Mouse (Mus musculus) stomach, postnatal 0 days (tissue): ENCODE data around the gene Trim25. TPM values are rescaled to one million over a fixed set of nuclear protein-coding genes. Genes with fewer than 3 reads are reported as not detected.

Experiments used
- ATAC-seq: fragments of 200-750 bp; cut with Nextera tagmentation; 2 replicates; pipeline ENCODE4 v1.8.0; 2017; ENCODE audit not compliant: low FRiP score, low TSS enrichment
- DNase-seq: peaks from one replicate; pipeline ENCODE4 v3.0.0-alpha.2; 2016; ENCODE audit warnings: low spot score
- H3K27ac ChIP-seq: fragments of 300-500 bp; sonication (generic); replicated peaks from 2 replicates; pipeline ENCODE4 v1.5.1; 2014; ENCODE audit warnings: mild to moderate bottlenecking, control low read depth
- H3K27me3 ChIP-seq: fragments of 300-500 bp; sonication (generic); 2 replicates; pipeline ENCODE4 v1.6.1; 2014; ENCODE audit warnings: low read length; ENCODE audit not compliant: control insufficient read depth, insufficient read depth
- H3K36me3 ChIP-seq: fragments of 300-500 bp; sonication (generic); 2 replicates; pipeline ENCODE4 v1.6.1; 2014; ENCODE audit warnings: low read length, mixed read lengths; ENCODE audit not compliant: control insufficient read depth, insufficient read depth
- H3K4me1 ChIP-seq: fragments of 300-500 bp; sonication (generic); replicated peaks from 2 replicates; pipeline ENCODE4 v1.6.1; 2014; ENCODE audit warnings: antibody characterized with exemption; ENCODE audit not compliant: control insufficient read depth, insufficient read depth
- H3K4me2 ChIP-seq: fragments of 300-500 bp; sonication (generic); replicated peaks from 2 replicates; pipeline ENCODE4 v1.6.1; 2014; ENCODE audit warnings: low read depth, mild to moderate bottlenecking, control low read depth, moderate library complexity
- H3K4me3 ChIP-seq: fragments of 300-500 bp; sonication (generic); 2 replicates; pipeline ENCODE4 v1.5.1; 2014; ENCODE audit warnings: low read depth, low read length, control low read depth
- H3K9ac ChIP-seq: fragments of 300-500 bp; sonication (generic); 2 replicates; pipeline ENCODE4 v1.6.1; 2014; ENCODE audit warnings: mild to moderate bottlenecking, low read length, control low read depth, mixed read lengths
- H3K9me3 ChIP-seq: fragments of 300-500 bp; sonication (generic); 2 replicates; pipeline ENCODE4 v1.6.1; 2016; ENCODE audit warnings: low read length; ENCODE audit not compliant: control insufficient read depth
- CTCF ChIP-seq: IDR thresholded peaks from 2 replicates; pipeline ENCODE4 v1.5.1; 2016; ENCODE audit warnings: antibody characterized with exemption, low read depth, mild to moderate bottlenecking, moderate library complexity
- EP300 ChIP-seq: optimal IDR thresholded peaks from 2 replicates; pipeline ENCODE3; 2016; ENCODE audit warnings: antibody characterized with exemption
- WGBS: fragments of 180-500 bp; shearing (Covaris S2); extraction: QIAGEN DNeasy Blood & Tissue Kit; methylation state at CpG from one replicate; pipeline ENCODE4 v1.1.7; 2014; 5-methylcytosine and 5-hydroxymethylcytosine counted together
- polyA plus RNA-seq: library from polyadenylated mRNA; unstranded; fragments of >200 nt; fragmentation: Nextera tagmentation; extraction: Ambion mirVana; gene quantifications from 2 replicates; pipeline ENCODE4 v1.2.1, GENCODE M21; 2015

The Trim25 gene
- polyA plus RNA-seq, 1 experiment from 2014 or later = 29.5 TPM

GRCm38 (mm10) chr11:89006404-89006803 is 7.2 kb downstream of the Trim25 start:
- no peak overlapping the region for H3K27ac ChIP-seq
- peaks cover 5% of the 10 kb centered on the region; the same call in 1 of the 2 replicates for H3K4me1 ChIP-seq
- H3K4me2 ChIP-seq = no peak overlapping the region
- H3K9me3 ChIP-seq = no peaks in the 10 kb centered on the region
- H3K9ac ChIP-seq = no peak overlapping the region
- H3K36me3 ChIP-seq = peaks cover 5% of the 10 kb centered on the region; the same call in 1 of the 2 replicates
- H3K27me3 ChIP-seq = no peaks in the 10 kb centered on the region
- ATAC-seq (no peak), DNase-seq (no peak)
- no peak for TF ChIP-seq CTCF
- TF ChIP-seq EP300 = no peak
- H3K4me3 ChIP-seq = no peak overlapping the region

GRCm38 (mm10) chr11:89007582-89007981 is 8.4 kb downstream of the Trim25 start:
- Histone ChIP-seq H3K36me3 (peaks cover 15% of the 10 kb centered on the region; the same call in 1 of the 2 replicates), H3K27ac (no peak overlapping the region), H3K4me2 (no peak overlapping the region), H3K9ac (no peak overlapping the region), H3K27me3 (no peaks in the 10 kb centered on the region), H3K4me1 (peaks cover 3% of the 10 kb centered on the region; the same call in 1 of the 2 replicates), H3K4me3 (no peak overlapping the region), H3K9me3 (no peaks in the 10 kb centered on the region)
- ATAC-seq (no peak), DNase-seq (peak; percentile 35)
- TF ChIP-seq CTCF (no peak), EP300 (no peak)
- 71% methylated on average over 3 of the region's 3 CpGs for WGBS

GRCm38 (mm10) chr11:89009066-89009465 is 9.9 kb downstream of the Trim25 start:
- 80% methylated on average over 9 of the region's 9 CpGs for WGBS
- no peak overlapping the region for H3K4me2 ChIP-seq
- DNase-seq (no peak), ATAC-seq (no peak)
- H3K9ac ChIP-seq = no peak overlapping the region
- H3K27me3 ChIP-seq = no peaks in the 10 kb centered on the region
- no peaks in the 10 kb centered on the region; the same call in 1 of the 2 replicates for H3K4me1 ChIP-seq
- TF ChIP-seq CTCF (no peak), EP300 (no peak)
- H3K36me3 ChIP-seq = peaks cover 19% of the 10 kb centered on the region
- no peak overlapping the region for H3K27ac ChIP-seq
- H3K9me3 ChIP-seq = no peaks in the 10 kb centered on the region
- H3K4me3 ChIP-seq = no peak overlapping the region

- Histone ChIP-seq H3K4me1 (no peaks in the 10 kb centered on the region), H3K9ac (no peak overlapping the region), H3K36me3 (peaks cover 19% of the 10 kb centered on the region), H3K4me2 (no peak overlapping the region), H3K9me3 (no peaks in the 10 kb centered on the region), H3K27ac (no peak overlapping the region), H3K27me3 (no peaks in the 10 kb centered on the region), H3K4me3 (no peak overlapping the region)
- 44% methylated on average over 7 of the region's 7 CpGs for WGBS
- TF ChIP-seq EP300 = no peak
- TF ChIP-seq CTCF = no peak
- DNase-seq (peak; percentile 71), ATAC-seq (peak; percentile 70)
These were observed 10.3 kb downstream of the Trim25 start for GRCm38 (mm10) chr11:89009496-89009895.

- no peak overlapping the region for H3K4me3 ChIP-seq
- TF ChIP-seq CTCF (no peak), EP300 (no peak)
- no peak overlapping the region for H3K27ac ChIP-seq
- no peaks in the 10 kb centered on the region for H3K27me3 ChIP-seq
- no peak for ATAC-seq
- no peak for DNase-seq
- no peak overlapping the region for H3K9ac ChIP-seq
- no peaks in the 10 kb centered on the region for H3K4me1 ChIP-seq
- no peaks in the 10 kb centered on the region for H3K9me3 ChIP-seq
- no peak overlapping the region for H3K4me2 ChIP-seq
- WGBS = 86% methylated on average over 5 of the region's 5 CpGs
- peaks cover 23% of the 10 kb centered on the region for H3K36me3 ChIP-seq
These were observed 13.1 kb downstream of the Trim25 start for GRCm38 (mm10) chr11:89012241-89012640.

GRCm38 (mm10) chr11:89017514-89018182 is 18.5 kb downstream of the Trim25 start:
- no peak for ATAC-seq
- 79% methylated on average over 9 of the region's 9 CpGs for WGBS

More at GRCm38 (mm10) chr11:89017514-89018182, 18.5 kb downstream of the Trim25 start:
- H3K4me3 ChIP-seq = no peak overlapping the region
- no peak overlapping the region for H3K9ac ChIP-seq
- TF ChIP-seq CTCF (no peak), EP300 (no peak)
- no peaks in the 10 kb centered on the region for H3K27me3 ChIP-seq
- no peaks in the 10 kb centered on the region for H3K9me3 ChIP-seq
- no peak for DNase-seq
- no peaks in the 10 kb centered on the region for H3K4me1 ChIP-seq
- H3K36me3 ChIP-seq = peaks cover 22% of the 10 kb centered on the region; the same call in 1 of the 2 replicates
- no peak overlapping the region for H3K4me2 ChIP-seq
- H3K27ac ChIP-seq = no peak overlapping the region
